Mouse (Mus musculus) thymus, postnatal 25 days (tissue): ENCODE data around the gene Clk2.

Experiments
- DNase-seq: peaks from one replicate; pipeline ENCODE4 v3.0.0; 2022

Gene Clk2

GRCm38 (mm10) chr3:89226361-89226760 is 61.8 kb downstream of the Clk2 start:
- no peak for DNase-seq
